Mouse (Mus musculus): ENCODE measurements at regions not wholly inside any gene's neighbourhood (a gene's known extent, or its start where the extent isn't known, plus 50 kb on each side); places are given as distances from the start of the nearest gene placed in this dataset.

DNA sequence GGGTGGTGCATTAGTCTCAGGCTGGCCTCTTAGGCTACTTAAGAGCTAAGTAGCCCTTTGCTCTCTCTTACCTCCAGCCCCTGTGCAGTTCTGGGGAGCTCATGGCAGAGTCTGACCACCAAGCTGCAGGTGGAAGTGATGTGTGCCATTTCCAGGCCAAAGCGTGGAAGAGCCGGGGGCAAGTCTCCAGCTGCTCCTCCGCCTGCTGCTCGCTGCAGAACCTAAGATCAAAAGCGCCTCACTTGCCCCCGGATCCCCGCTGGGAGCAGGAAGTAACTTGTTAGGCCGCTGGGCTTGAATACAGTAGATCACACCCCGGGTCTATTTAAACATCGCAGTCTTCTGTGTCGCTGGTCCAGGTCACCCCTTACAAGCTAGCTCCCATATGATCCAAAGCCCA, 246.8 kb upstream of the Prox1 start:
- H3K36me3 ChIP-seq (ENCODE audit: control insufficient read depth, insufficient read depth, low read length), result no peaks in the 10 kb centered on the region
- H3K4me1 ChIP-seq (ENCODE audit: control insufficient read depth, insufficient read depth, low read length), result no peaks in the 10 kb centered on the region
- no peak overlapping the region for H3K27ac ChIP-seq (ENCODE audit: control insufficient read depth, insufficient read depth, low read depth, low read length)
- TF ChIP-seq POLR2A (IDR thresholded peaks at IDR 0.05; ENCODE audit: control insufficient read depth, low read depth, low read length) (no peak), CTCF (IDR thresholded peaks at IDR 0.05; ENCODE audit: control insufficient read depth, insufficient read depth, insufficient replicate concordance, low read depth, low read length) (no peak)
- no peak overlapping the region for H3K4me3 ChIP-seq (ENCODE audit: control insufficient read depth, low read depth, low read length)
- H3K27me3 ChIP-seq (ENCODE audit: control insufficient read depth, insufficient read depth, low read length), result no peaks in the 10 kb centered on the region

DNA sequence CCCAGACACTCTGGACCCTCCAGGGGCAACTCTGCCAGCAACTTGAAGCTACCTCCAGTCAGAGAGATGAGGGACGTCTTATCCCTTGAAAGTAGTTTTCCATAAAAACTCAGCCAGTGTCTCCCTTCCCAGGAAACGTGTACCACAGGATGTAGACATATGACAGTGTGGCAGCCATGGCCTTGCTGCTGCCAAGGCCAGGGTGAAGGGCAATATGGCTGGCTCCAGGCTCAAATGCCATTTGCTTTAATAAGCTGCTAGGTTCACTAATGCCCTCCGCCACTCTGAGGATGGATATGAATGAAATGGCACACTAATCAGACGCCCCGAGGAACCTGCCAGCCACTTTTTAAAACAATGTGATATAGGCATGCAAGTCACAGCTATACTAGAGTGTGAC, 241.2 kb upstream of the Prox1 start:
- no peak overlapping the region for H3K27ac ChIP-seq (ENCODE audit: control insufficient read depth, insufficient read depth, low read depth, low read length)
- H3K4me1 ChIP-seq (ENCODE audit: control insufficient read depth, insufficient read depth, low read length), result no peaks in the 10 kb centered on the region
- H3K27me3 ChIP-seq (ENCODE audit: control insufficient read depth, insufficient read depth, low read length), result no peaks in the 10 kb centered on the region
- H3K4me3 ChIP-seq (ENCODE audit: control insufficient read depth, low read depth, low read length), result no peak overlapping the region
- H3K36me3 ChIP-seq (ENCODE audit: control insufficient read depth, insufficient read depth, low read length), result no peaks in the 10 kb centered on the region
- TF ChIP-seq POLR2A (IDR thresholded peaks at IDR 0.05; ENCODE audit: control insufficient read depth, low read depth, low read length) (no peak), CTCF (IDR thresholded peaks at IDR 0.05; ENCODE audit: control insufficient read depth, insufficient read depth, insufficient replicate concordance, low read depth, low read length) (no peak)

GRCm38 (mm10) chr1:190403335-190403734, 232.8 kb upstream of the Prox1 start:
- no peak overlapping the region for H3K4me3 ChIP-seq (ENCODE audit: control insufficient read depth, low read depth, low read length)
- no peak overlapping the region for H3K27ac ChIP-seq (ENCODE audit: control insufficient read depth, insufficient read depth, low read depth, low read length)
- no peaks in the 10 kb centered on the region for H3K36me3 ChIP-seq (ENCODE audit: control insufficient read depth, insufficient read depth, low read length)
- H3K4me1 ChIP-seq (ENCODE audit: control insufficient read depth, insufficient read depth, low read length), result no peaks in the 10 kb centered on the region
- TF ChIP-seq CTCF (IDR thresholded peaks at IDR 0.05; ENCODE audit: control insufficient read depth, insufficient read depth, insufficient replicate concordance, low read depth, low read length) (no peak), POLR2A (IDR thresholded peaks at IDR 0.05; ENCODE audit: control insufficient read depth, low read depth, low read length) (no peak)
- no peaks in the 10 kb centered on the region for H3K27me3 ChIP-seq (ENCODE audit: control insufficient read depth, insufficient read depth, low read length)

GRCm38 (mm10) chr1:190398308-190398707, 227.8 kb upstream of the Prox1 start:
- TF ChIP-seq CTCF (IDR thresholded peaks at IDR 0.05; ENCODE audit: control insufficient read depth, insufficient read depth, insufficient replicate concordance, low read depth, low read length) (no peak), POLR2A (IDR thresholded peaks at IDR 0.05; ENCODE audit: control insufficient read depth, low read depth, low read length) (no peak)

DNA sequence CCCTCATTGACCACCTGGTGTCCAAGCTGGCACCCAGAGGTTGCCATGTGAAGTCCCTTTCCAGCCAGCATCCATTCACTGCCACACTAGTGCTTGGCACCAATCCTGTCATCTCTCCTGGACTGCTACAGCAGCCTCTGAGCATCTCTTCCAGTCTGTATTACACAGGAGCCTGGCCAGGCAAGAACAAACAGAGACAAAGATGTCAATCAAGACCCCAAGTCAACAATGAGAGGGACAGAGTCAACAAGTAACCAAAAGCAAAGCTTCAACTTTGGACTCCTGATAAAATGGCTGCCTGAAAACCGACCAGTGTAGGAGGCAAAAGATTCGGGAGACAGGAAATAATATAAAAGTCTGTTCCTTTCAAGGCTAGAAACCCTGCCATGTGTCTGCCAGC, 227.3 kb upstream of the Prox1 start:
- Histone ChIP-seq H3K36me3 (ENCODE audit: control insufficient read depth, insufficient read depth, low read length) (no peaks in the 10 kb centered on the region), H3K4me3 (ENCODE audit: control insufficient read depth, low read depth, low read length) (no peak overlapping the region), H3K4me1 (ENCODE audit: control insufficient read depth, insufficient read depth, low read length) (no peaks in the 10 kb centered on the region), H3K27ac (ENCODE audit: control insufficient read depth, insufficient read depth, low read depth, low read length) (no peak overlapping the region), H3K27me3 (ENCODE audit: control insufficient read depth, insufficient read depth, low read length) (no peaks in the 10 kb centered on the region)
- TF ChIP-seq POLR2A (IDR thresholded peaks at IDR 0.05; ENCODE audit: control insufficient read depth, low read depth, low read length) (no peak), CTCF (IDR thresholded peaks at IDR 0.05; ENCODE audit: control insufficient read depth, insufficient read depth, insufficient replicate concordance, low read depth, low read length) (no peak)

More at GRCm38 (mm10) chr1:190398308-190398707, 227.8 kb upstream of the Prox1 start:
- no peaks in the 10 kb centered on the region for H3K4me1 ChIP-seq (ENCODE audit: control insufficient read depth, insufficient read depth, low read length)
- H3K4me3 ChIP-seq (ENCODE audit: control insufficient read depth, low read depth, low read length), result no peak overlapping the region
- H3K36me3 ChIP-seq (ENCODE audit: control insufficient read depth, insufficient read depth, low read length), result no peaks in the 10 kb centered on the region
- no peak overlapping the region for H3K27ac ChIP-seq (ENCODE audit: control insufficient read depth, insufficient read depth, low read depth, low read length)
- no peaks in the 10 kb centered on the region for H3K27me3 ChIP-seq (ENCODE audit: control insufficient read depth, insufficient read depth, low read length)

DNA sequence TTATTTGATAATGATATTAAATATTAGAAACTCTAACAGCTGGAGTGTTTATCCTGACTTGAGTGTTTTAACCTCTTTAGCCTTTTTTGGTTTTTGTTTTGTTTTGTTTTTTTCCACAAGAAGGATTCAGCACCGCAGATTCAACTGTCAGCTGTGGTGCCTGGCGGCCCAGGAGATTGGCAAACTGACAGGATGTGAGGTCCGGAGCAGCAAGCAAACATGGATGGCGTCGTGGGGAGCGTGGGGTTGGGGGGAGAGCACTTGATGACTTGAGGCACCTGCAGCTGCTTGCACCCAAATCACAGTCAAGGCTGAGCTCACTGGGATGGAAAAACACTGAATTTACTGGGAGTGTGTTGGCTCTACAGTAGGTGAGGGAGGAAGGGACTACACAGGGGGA, 222.5 kb upstream of the Prox1 start:
- H3K36me3 ChIP-seq (ENCODE audit: control insufficient read depth, insufficient read depth, low read length), result no peaks in the 10 kb centered on the region
- no peak overlapping the region for H3K4me3 ChIP-seq (ENCODE audit: control insufficient read depth, low read depth, low read length)
- H3K27ac ChIP-seq (ENCODE audit: control insufficient read depth, insufficient read depth, low read depth, low read length), result no peak overlapping the region
- H3K27me3 ChIP-seq (ENCODE audit: control insufficient read depth, insufficient read depth, low read length), result no peaks in the 10 kb centered on the region
- TF ChIP-seq POLR2A (IDR thresholded peaks at IDR 0.05; ENCODE audit: control insufficient read depth, low read depth, low read length), result no peak
- TF ChIP-seq CTCF (IDR thresholded peaks at IDR 0.05; ENCODE audit: control insufficient read depth, insufficient read depth, insufficient replicate concordance, low read depth, low read length), result no peak
- no peaks in the 10 kb centered on the region; the same call in 1 of the 2 replicates for H3K4me1 ChIP-seq (ENCODE audit: control insufficient read depth, insufficient read depth, low read length)

DNA sequence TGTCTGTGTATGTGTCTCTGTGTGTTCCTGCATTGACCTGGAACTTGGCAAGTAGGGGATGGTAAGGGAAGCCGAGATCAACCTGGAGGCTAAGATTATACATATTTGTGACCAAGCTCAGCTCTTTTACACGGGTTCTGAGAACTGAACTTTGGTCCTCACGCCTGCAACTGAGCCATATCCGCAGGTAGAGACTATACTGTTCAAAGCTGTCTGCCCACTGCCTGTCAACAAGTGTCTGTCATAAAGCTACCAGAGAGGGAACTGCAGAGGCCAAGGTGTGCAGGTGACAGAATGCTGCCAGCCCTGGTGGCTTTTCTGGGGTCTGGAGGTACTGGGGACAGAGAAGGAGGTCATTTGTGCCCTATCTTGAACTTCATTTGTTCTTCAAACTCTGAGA, 218.3 kb upstream of the Prox1 start:
- H3K4me1 ChIP-seq (ENCODE audit: control insufficient read depth, insufficient read depth, low read length), result no peaks in the 10 kb centered on the region; the same call in 1 of the 2 replicates
- H3K27ac ChIP-seq (ENCODE audit: control insufficient read depth, insufficient read depth, low read depth, low read length), result no peak overlapping the region
- H3K27me3 ChIP-seq (ENCODE audit: control insufficient read depth, insufficient read depth, low read length), result no peaks in the 10 kb centered on the region
- TF ChIP-seq CTCF (IDR thresholded peaks at IDR 0.05; ENCODE audit: control insufficient read depth, insufficient read depth, insufficient replicate concordance, low read depth, low read length), result no peak
- no peak overlapping the region for H3K4me3 ChIP-seq (ENCODE audit: control insufficient read depth, low read depth, low read length)
- H3K36me3 ChIP-seq (ENCODE audit: control insufficient read depth, insufficient read depth, low read length), result no peaks in the 10 kb centered on the region

GRCm38 (mm10) chr1:190384555-190384954, 214.0 kb upstream of the Prox1 start:
- Histone ChIP-seq H3K4me1 (ENCODE audit: control insufficient read depth, insufficient read depth, low read length) (no peaks in the 10 kb centered on the region), H3K4me3 (ENCODE audit: control insufficient read depth, low read depth, low read length) (no peak overlapping the region), H3K27ac (ENCODE audit: control insufficient read depth, insufficient read depth, low read depth, low read length) (no peak overlapping the region), H3K36me3 (ENCODE audit: control insufficient read depth, insufficient read depth, low read length) (no peaks in the 10 kb centered on the region), H3K27me3 (ENCODE audit: control insufficient read depth, insufficient read depth, low read length) (no peaks in the 10 kb centered on the region)
- TF ChIP-seq CTCF (IDR thresholded peaks at IDR 0.05; ENCODE audit: control insufficient read depth, insufficient read depth, insufficient replicate concordance, low read depth, low read length) (no peak), POLR2A (IDR thresholded peaks at IDR 0.05; ENCODE audit: control insufficient read depth, low read depth, low read length) (no peak)
